Mouse (Mus musculus): ENCODE measurements around the gene Slc29a1. TPM values are rescaled to one million over a fixed set of nuclear protein-coding genes. Genes with fewer than 3 reads are reported as not detected.

The Slc29a1 gene
- polyA plus RNA-seq, 1 experiment from 2014 or later = 83.4 TPM

DNA sequence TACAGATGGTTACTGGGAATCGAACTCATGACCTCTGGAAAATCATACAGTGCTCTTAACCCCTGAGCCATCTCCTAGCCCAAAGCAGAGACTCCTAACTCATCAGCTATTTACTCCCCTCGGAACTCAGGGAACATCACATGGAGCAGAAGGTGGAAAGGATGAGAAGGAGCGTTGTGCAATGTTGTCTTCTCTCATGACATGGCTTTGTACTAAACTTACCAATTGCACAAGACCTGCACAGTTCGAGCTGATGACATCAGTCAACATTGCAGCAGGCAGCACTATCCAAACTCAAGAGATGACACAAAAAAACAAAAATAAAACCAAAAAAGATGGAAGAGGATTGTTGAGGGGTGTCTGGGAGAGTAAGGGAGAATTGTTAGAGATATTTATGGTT lies 9.0 kb upstream of the Slc29a1 start:
- Histone ChIP-seq H3K27ac (no peak overlapping the region), H3K4me3 (replicated peaks) (no peak overlapping the region), H3K4me1 (peaks cover 2% of the 10 kb centered on the region; the same call in 1 of the 2 replicates), H3K9ac (no peak overlapping the region), H3K4me2 (no peak overlapping the region), H3K27me3 (replicated peaks) (no peaks in the 10 kb centered on the region), H3K36me3 (no peaks in the 10 kb centered on the region), H3K9me3 (no peaks in the 10 kb centered on the region)
- ATAC-seq (ENCODE audit: insufficient read depth, low FRiP score, low read depth) = no peak
- WGBS = 86% methylated on average over 4 of the region's 4 CpGs

- Histone ChIP-seq H3K27ac (no peak overlapping the region), H3K4me1 (peaks cover 2% of the 10 kb centered on the region; the same call in 1 of the 2 replicates), H3K4me3 (replicated peaks) (no peak overlapping the region), H3K4me2 (no peak overlapping the region), H3K36me3 (no peaks in the 10 kb centered on the region), H3K9ac (no peak overlapping the region), H3K27me3 (replicated peaks) (no peaks in the 10 kb centered on the region), H3K9me3 (no peaks in the 10 kb centered on the region)
- 79% methylated on average over 15 of the region's 15 CpGs for WGBS
- ATAC-seq (ENCODE audit: insufficient read depth, low FRiP score, low read depth) = no peak
Measured at GRCm38 (mm10) chr17:45606992-45607879, 7.8 kb upstream of the Slc29a1 start.

DNA sequence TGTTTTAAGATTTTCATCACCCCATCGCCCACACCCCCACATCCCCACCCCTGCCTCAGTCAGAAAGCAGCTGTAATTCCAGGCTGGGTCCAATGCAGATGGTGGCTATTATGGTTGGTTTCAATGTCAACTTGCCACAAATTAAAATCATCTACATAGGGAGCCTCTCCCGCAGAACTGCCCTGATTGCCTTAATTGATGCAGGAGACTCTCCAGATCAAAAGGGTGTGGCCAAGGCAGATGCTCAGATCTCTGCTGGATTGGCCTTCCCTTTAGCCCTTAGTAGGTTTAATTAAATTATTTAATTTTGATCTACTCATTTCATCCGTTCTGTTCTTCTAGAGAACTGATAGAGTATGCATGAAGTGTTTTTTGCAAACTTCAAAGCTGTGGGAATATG lies 3.6 kb upstream of the Slc29a1 start:
- 83% methylated on average over 3 of the region's 3 CpGs for WGBS
- H3K4me1 ChIP-seq = peaks cover 21% of the 10 kb centered on the region
- no peak overlapping the region for H3K4me2 ChIP-seq
- no peaks in the 10 kb centered on the region for H3K36me3 ChIP-seq
- no peaks in the 10 kb centered on the region for H3K27me3 ChIP-seq (replicated peaks)
- no peak overlapping the region for H3K27ac ChIP-seq
- no peak overlapping the region for H3K4me3 ChIP-seq (replicated peaks)
- ATAC-seq (ENCODE audit: insufficient read depth, low FRiP score, low read depth) = no peak
- no peak overlapping the region for H3K9ac ChIP-seq
- no peaks in the 10 kb centered on the region for H3K9me3 ChIP-seq

- Histone ChIP-seq H3K36me3 (no peaks in the 10 kb centered on the region), H3K4me2 (0 out of 2 replicates have a peak within 1 kb of the TSS, but pooled peaks have one; percentile 17), H3K4me1 (peaks cover 25% of the 10 kb centered on the region), H3K9me3 (no peaks in the 10 kb centered on the region), H3K4me3 (replicated peaks) (no peak within 1 kb of the TSS), H3K27ac (no peak within 1 kb of the TSS), H3K27me3 (replicated peaks) (no peaks in the 10 kb centered on the region), H3K9ac (no peak within 1 kb of the TSS)
- WGBS = 52% methylated on average over 6 of the region's 6 CpGs
- no peak for ATAC-seq (ENCODE audit: insufficient read depth, low FRiP score, low read depth)
Measured at GRCm38 (mm10) chr17:45601877-45602304, 2.5 kb upstream of the Slc29a1 start, which contains the start of gene Mymx. Gene Mymx (minus strand): TSS chr17:45602102.

DNA sequence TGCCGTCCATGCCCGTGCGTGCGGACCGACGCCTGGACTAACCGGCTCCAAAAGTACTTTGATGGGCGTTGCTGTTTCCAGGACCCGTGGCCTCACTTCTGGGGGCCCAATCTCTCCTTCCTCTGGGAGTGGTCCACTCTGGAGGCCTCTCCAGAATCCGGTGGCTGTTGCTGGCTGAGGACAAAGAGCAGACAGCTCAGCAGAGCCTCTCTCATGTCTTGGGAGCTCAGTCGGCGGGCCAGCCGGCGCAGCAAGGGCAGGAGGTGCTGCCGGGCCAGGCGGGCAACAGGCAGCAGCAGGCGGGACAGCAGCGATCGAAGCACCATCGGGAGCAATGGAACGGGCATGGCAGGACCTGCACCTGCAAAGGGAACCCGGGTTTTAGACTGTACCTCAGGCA lies 1.9 kb upstream of the Slc29a1 start:
- WGBS = 23% methylated on average over 22 of the region's 22 CpGs
- Histone ChIP-seq H3K9ac (no peak overlapping the region), H3K36me3 (no peaks in the 10 kb centered on the region), H3K4me1 (peaks cover 31% of the 10 kb centered on the region), H3K27ac (no peak overlapping the region), H3K9me3 (no peaks in the 10 kb centered on the region), H3K27me3 (replicated peaks) (no peaks in the 10 kb centered on the region), H3K4me2 (0 out of 2 replicates have a peak overlapping the region, but pooled peaks have one; percentile 17), H3K4me3 (replicated peaks) (no peak overlapping the region)
- no peak for ATAC-seq (ENCODE audit: insufficient read depth, low FRiP score, low read depth)

- no peak overlapping the region for H3K27ac ChIP-seq
- WGBS = 70% methylated on average over 8 of the region's 8 CpGs
- H3K9ac ChIP-seq = no peak overlapping the region
- no peak overlapping the region for H3K4me3 ChIP-seq (replicated peaks)
- no peak overlapping the region for H3K4me2 ChIP-seq
- H3K9me3 ChIP-seq = no peaks in the 10 kb centered on the region
- ATAC-seq (ENCODE audit: insufficient read depth, low FRiP score, low read depth) = no peak
- H3K36me3 ChIP-seq = no peaks in the 10 kb centered on the region
- no peaks in the 10 kb centered on the region for H3K27me3 ChIP-seq (replicated peaks)
- H3K4me1 ChIP-seq = peaks cover 42% of the 10 kb centered on the region
Measured at GRCm38 (mm10) chr17:45600267-45600666, 861 bp upstream of the Slc29a1 start.

GRCm38 (mm10) chr17:45598891-45599290 lies 515 bp downstream of the Slc29a1 start:
- peak; percentile 3; the same call in 1 of the 2 replicates for ATAC-seq (ENCODE audit: insufficient read depth, low FRiP score, low read depth)
- Histone ChIP-seq H3K9ac (no peak overlapping the region), H3K4me2 (peak overlapping the region; percentile 72), H3K27ac (peak overlapping the region; percentile 37; the same call in 1 of the 2 replicates), H3K4me3 (replicated peaks) (peak overlapping the region; percentile 33), H3K9me3 (no peaks in the 10 kb centered on the region), H3K27me3 (replicated peaks) (no peaks in the 10 kb centered on the region), H3K36me3 (no peaks in the 10 kb centered on the region), H3K4me1 (peaks cover 55% of the 10 kb centered on the region)
- 29% methylated on average over 3 of the region's 3 CpGs for WGBS

DNA sequence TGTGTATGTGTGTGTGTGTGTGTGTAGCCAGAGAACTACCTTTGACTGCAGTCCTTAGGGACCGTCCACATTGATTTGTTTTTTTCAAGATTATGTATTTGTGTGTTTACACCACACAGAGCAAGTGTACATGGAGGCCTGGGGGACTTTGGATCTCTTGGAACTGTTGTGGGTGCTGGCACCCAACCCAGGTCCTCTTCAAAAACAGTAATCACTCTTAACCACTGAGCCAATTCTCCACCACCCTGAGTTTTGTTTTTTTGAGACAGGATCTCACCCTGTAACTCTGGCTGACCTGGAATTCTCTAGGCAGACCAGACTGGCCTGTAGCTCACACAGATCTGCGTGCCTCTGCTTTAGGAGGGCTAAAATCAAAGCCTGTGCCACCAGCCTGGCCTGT lies 1.0 kb downstream of the Slc29a1 start:
- Histone ChIP-seq H3K4me3 (replicated peaks) (no peak overlapping the region), H3K4me1 (peaks cover 60% of the 10 kb centered on the region), H3K27ac (no peak overlapping the region), H3K4me2 (no peak overlapping the region), H3K27me3 (replicated peaks) (no peaks in the 10 kb centered on the region), H3K9me3 (no peaks in the 10 kb centered on the region), H3K36me3 (no peaks in the 10 kb centered on the region), H3K9ac (no peak overlapping the region)
- 84% methylated on average over 2 of the region's 2 CpGs for WGBS
- ATAC-seq (ENCODE audit: insufficient read depth, low FRiP score, low read depth) = no peak

DNA sequence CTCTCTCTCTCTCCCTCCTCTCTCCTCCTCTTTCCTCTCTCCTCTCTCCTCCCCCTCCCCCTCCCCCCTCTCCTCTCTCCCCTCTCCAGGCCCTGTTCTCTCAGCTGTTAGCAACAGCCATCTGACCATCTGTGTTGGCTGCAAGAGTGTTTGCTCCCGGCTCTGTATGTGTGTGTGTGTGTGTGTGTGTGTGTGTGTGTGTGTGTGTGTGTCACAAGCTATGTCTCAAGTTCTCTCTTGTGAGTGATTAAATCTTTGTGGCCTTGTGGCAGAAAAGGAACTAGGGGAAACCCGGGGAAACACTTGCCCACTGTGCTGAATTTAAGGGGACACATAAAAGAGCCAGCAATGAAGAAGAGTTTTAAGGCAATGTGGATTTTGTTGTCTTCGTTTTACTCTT lies 1.6 kb downstream of the Slc29a1 start:
- no peaks in the 10 kb centered on the region for H3K27me3 ChIP-seq (replicated peaks)
- no peak overlapping the region for H3K27ac ChIP-seq
- H3K9me3 ChIP-seq = no peaks in the 10 kb centered on the region
- no peak overlapping the region for H3K4me3 ChIP-seq (replicated peaks)
- 31% methylated on average over 3 of the region's 3 CpGs for WGBS
- H3K9ac ChIP-seq = no peak overlapping the region
- no peak for ATAC-seq (ENCODE audit: insufficient read depth, low FRiP score, low read depth)
- no peak overlapping the region for H3K4me2 ChIP-seq
- peaks cover 66% of the 10 kb centered on the region for H3K4me1 ChIP-seq
- H3K36me3 ChIP-seq = no peaks in the 10 kb centered on the region

DNA sequence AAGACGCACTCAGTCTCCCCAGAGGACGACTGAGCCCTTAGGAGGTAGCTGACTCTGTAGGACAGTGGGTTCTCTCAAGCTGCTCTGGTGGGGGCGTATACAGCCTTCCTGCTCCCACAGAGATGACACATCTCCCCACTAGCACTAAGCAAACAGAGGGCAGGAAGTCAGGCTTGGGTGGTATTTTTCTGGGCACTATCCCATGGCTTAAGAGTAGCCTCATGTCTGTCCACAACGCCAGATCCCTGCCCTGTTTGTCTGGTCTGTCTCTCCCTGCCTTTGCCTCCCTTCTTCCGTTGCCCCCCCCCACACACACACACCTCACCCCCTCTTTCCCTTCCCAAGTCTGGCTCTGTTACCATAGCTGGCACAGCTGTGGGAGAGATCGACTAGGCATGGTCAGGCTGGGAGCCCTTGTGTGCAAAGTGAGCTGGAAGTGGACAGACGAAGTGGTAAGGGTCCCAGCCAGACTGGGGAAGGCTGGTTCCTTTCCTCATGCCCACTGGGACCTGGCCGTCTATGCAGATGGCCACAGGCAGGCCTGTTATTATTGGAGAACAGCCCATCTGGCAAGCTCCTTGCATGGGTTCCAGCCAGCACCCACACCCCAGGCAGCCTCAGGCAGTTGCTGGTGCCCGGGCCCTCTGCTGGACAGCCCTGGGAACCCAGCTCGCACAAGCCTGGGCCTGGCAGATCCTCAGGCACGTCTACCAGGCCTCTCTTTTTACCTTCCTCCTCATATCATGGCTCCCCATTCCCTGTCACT lies 2.6 kb downstream of the Slc29a1 start:
- H3K27ac ChIP-seq = peak overlapping the region; percentile 35; the same call in 1 of the 2 replicates
- H3K9ac ChIP-seq = no peak overlapping the region
- ATAC-seq (ENCODE audit: insufficient read depth, low FRiP score, low read depth) = peak; percentile 32; the same call in 1 of the 2 replicates
- H3K27me3 ChIP-seq (replicated peaks) = no peaks in the 10 kb centered on the region
- peak overlapping the region; percentile 100; the same call in 1 of the 2 replicates for H3K4me2 ChIP-seq
- H3K9me3 ChIP-seq = no peaks in the 10 kb centered on the region
- no peaks in the 10 kb centered on the region for H3K36me3 ChIP-seq
- peaks cover 71% of the 10 kb centered on the region for H3K4me1 ChIP-seq
- no peak overlapping the region for H3K4me3 ChIP-seq (replicated peaks)
- 38% methylated on average over 11 of the region's 11 CpGs for WGBS

DNA sequence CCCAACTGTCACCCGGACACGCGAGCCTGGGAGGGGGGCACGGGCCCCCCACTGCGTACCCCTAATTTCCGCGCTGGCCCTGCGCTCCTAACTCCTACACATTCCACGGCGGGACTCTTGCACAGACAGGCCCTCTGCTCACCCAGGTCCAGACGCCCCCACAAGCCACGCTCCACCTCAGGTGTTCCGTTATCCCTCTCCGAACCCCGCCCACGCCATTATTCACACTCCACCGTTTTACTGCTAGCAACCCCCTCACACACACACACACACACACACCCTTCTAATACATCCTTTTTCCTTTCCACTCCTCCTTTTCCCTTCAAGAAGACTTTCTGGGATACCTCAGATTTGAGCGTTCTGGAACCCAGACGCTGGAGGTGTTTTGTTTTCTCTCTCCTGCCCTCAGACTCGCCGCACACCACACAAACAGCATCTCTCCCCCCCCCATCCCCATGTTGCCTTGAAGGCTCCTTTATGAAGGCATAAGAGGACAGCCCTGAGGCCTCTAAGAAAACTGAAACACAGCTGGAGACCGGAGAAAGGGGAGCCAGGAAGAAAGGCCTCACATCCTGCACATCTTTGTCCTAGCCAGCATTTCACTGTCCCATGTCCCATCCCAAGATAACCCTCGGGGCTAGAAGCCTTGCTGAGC lies 3.5 kb downstream of the Slc29a1 start:
- 14% methylated on average over 22 of the region's 23 CpGs for WGBS
- H3K9me3 ChIP-seq = no peaks in the 10 kb centered on the region

More for the DNA sequence above, 3.5 kb downstream of the Slc29a1 start:
- no peak overlapping the region for H3K9ac ChIP-seq
- H3K4me2 ChIP-seq = peak overlapping the region; percentile 100
- no peak for ATAC-seq (ENCODE audit: insufficient read depth, low FRiP score, low read depth)
- no peaks in the 10 kb centered on the region for H3K36me3 ChIP-seq
- no peaks in the 10 kb centered on the region for H3K27me3 ChIP-seq (replicated peaks)
- peaks cover 67% of the 10 kb centered on the region for H3K4me1 ChIP-seq
- peak overlapping the region; percentile 49; the same call in 1 of the 2 replicates for H3K27ac ChIP-seq
- H3K4me3 ChIP-seq (replicated peaks) = peak overlapping the region; percentile 62

Data from stomach, embryonic 15.5 days (tissue).